Mouse (Mus musculus): ENCODE measurements at regions not wholly inside any gene's neighbourhood (a gene's known extent, or its start where the extent isn't known, plus 50 kb on each side); places are given as distances from the start of the nearest gene placed in this dataset.
"Not testable (repeated sequence)": the region's sequence is repeated elsewhere in the genome, so short reads cannot be mapped to it uniquely, and the experiment has no call there.

GRCm38 (mm10) chr17:83049972-83050535 lies 165.0 kb upstream of the Pkdcc start:
- peak; percentile 25 for DNase-seq

DNA sequence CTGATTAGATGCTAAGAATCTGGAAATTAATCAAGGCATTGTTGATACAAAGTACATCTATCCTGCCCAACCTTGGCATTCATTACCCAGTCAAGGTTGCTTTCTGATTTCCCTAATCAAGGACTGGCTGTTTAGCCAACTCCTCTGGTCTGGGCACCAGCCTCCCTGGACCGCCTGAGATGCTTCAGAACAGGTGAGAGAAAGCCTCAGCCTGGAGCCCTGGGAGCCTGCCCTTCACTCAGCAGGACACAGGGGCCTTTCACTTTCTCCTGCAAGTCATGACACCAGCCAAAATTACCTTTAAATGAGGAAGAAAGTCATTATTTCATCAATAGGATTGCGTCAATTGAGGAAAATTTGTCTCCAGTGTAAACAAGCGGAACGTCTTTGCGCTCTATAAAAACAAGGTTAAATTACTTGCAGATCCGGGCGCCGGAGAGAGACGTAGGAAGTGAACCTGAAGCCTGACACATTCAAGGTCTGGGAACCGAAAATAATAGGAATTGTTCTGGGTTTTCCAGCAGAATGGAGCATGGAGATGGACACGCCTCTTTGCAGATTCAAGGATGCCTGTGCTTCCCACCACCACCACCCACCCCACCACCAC lies 164.4 kb upstream of the Pkdcc start:
- no peak for DNase-seq

- DNase-seq, result no peak
These were observed 162.4 kb upstream of the Pkdcc start for GRCm38 (mm10) chr17:83052613-83053140.

DNA sequence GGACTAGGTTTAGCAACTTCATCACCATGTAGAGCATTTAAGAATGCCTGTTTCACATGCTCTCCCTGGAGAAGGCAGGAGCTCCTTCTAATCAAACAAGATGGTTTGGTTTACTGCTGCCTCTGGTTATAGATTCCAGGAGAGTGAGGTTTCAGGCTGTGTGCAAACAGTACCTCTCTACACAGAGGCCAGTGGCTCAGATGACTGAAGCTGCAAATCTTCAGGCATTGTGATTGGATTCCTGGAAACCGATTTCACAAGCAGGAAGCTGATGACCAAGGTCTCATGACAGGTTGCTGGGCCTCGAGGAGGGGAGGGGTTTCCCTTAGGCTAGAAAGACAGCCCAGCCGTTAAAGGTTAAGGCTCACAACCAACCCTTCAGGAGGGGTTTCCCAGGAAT lies 157.3 kb upstream of the Pkdcc start:
- DNase-seq, result no peak

DNA sequence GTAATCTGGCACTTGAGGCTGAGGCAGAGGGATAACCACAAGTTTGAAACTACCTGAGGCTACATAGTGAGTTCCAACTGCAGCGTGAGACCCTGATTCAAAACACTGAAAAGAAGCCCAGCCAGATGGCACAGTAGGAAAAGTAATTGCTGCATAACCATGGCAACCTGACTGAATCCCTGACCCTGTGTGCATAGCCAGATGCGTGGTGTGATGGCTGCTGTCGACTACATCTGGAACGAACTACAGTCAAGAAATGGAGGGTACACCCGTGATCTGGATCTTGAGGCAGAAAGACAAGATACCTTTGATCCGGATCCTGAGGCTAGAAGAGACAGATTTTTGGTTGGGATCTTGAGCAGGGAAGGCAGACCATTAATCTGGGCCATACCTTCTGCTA lies 153.2 kb upstream of the Pkdcc start:
- no peak for DNase-seq

DNA sequence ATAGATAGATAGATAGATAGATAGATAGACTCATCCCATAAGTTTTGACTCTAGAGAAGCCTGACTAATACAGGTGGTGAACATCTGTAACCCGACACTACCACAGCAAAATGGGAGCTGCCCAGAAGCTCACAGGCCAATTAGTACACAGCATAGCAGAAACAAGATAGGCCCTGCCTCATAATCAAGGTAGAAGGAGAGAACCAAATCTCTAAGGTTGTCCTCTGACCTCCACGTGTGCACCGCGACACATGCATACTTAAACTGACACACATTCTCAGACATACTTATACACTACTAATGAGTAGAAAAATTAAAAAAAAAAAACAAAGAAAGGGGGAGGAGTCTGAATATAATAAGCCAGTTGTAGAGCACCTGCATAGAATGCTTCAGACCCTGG lies 151.2 kb upstream of the Pkdcc start:
- no peak for DNase-seq

DNA sequence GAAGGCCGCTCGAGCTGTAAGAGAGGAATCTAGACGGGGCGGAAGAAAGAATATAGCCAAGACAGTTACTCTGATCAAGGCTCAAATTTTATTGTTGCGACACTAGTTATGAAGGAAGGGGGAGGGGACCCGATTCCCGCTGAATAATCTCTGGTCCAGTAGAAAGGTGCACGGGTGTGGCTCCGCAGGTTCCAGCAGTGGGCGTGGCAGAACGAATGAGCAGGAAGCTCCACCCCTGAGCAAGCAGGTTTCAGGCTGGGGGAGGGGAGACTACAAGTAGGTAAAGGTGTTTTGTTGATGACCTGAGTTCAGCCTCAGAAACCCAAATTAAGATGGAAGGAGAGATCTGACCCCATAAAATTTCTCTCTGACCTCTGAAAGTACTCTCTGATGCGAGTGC lies 150.7 kb upstream of the Pkdcc start:
- DNase-seq, result not testable (repeated sequence)

GRCm38 (mm10) chr17:83069246-83069645 lies 145.8 kb upstream of the Pkdcc start:
- peak; percentile 20 for DNase-seq

DNA sequence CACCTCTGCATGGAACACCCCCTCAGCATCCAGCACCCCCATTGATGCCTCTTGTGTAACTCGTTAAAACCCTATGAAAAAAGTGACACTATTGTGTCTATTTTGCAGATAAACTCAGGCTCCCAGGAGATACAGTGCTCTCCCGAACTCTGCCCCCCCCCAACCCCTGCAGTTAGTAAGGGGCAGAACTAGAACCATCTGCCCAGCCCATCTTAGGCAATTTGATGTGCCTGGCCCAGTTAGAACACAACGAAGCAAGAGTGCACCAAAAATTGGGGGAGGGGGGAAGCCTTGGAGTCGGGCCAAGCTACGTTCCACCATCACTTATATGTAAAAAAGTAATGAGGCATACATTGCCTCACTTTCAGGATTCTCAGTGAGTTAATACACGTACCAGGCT lies 143.3 kb upstream of the Pkdcc start:
- DNase-seq, result no peak

DNA sequence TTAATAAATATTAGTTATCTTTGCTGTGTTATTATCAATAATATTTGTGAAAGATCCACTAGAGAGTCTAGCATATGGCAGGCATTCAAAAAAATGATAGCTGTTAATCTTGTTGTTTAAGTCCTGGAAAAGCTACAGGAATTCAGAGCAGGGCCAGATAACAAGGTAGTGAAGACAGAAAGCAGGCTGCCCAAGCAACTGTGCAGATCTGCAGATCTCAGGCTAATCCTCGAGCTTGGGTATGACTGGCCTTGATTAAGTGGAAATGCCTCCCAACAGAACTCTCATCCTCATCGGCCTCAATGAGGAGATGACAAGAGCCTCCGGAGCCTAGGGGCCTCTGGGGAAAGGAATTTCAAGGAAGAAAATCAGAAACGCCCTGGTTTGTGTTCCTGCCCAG lies 142.9 kb upstream of the Pkdcc start:
- DNase-seq, result no peak

DNA sequence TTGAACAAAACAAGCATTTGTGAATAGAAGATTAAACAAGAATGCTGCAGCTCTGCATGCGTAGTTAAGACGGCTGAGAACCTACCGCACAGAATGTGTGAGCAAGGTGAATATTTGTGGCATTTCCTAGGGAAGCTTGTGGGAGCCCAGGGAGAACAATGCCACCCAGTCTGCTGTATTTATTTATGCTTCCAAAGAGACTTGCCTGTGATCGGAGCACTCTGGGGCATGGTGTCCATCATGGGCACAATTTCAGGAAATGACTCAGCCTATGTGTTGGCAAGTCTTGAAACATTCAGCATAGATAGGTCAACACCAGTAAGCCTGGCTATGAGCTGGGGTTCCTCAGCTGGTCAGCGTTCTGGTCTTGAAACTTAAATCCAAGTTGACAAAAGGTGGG lies 140.2 kb upstream of the Pkdcc start:
- DNase-seq, result peak; percentile 49

DNA sequence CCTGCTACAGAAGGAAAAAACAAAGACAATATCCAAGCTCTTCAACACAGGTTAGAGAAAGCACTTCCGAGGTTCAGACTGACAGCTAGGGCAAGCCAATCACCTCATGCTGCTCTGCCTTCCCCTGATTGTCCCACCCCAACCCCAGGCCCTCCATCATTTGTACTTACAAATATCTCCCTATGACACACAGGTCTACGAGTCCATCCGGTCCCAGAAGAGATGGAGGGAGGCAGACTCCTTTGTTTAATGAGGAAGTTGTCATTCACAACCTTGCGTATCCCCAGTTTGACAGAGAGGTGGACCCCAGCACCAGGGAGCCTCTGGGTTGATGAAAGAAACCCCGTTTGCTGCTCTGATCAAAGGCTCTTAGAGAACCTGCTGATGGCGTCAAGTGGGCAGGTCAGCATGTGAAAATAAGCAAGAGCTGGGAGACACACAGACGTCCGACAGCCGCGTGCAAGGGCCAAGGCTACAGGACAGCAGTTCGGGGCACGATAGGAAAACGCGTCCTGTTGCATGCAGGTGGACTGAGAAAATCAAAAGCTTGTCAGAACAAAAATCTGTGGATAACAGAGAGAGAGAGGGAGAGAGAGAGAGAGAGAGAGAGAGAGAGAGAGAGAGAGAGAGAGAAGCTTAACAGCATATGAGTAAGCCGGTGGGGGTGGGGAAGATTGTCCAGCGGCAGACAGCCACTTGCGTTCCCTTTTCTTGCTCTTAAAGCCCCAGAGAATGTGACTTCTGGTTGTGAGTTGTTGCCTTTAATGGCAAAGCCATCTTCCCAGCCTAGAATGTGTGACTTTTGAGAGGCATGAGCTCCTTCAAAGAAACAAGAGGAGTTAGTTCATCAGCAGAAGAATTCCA lies 137.1 kb upstream of the Pkdcc start:
- DNase-seq, result peak; percentile 44

GRCm38 (mm10) chr17:83078601-83079360 lies 136.3 kb upstream of the Pkdcc start:
- DNase-seq, result no peak

GRCm38 (mm10) chr17:83079361-83079685 lies 135.8 kb upstream of the Pkdcc start:
- DNase-seq, result no peak

GRCm38 (mm10) chr17:83081729-83082128 lies 133.4 kb upstream of the Pkdcc start:
- no peak for DNase-seq

DNA sequence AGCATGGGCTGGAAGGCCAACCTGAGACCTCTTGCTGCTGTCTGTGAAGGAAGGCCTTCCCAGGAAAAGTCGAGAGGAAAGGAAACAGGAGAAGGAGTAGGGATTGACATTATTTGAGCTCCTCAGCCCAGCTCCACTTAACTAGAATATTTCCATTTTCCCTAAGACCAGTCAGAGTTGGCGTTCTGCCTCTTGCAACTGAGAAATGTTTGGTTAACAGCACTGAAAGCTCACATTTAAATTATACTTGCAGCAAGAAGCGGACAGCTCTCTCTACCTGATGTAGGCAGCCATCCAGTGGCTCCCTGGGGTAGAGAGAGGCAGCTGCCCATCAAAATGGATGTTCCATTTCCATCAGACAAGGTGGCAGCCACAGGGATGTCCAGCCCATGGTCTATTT lies 131.6 kb upstream of the Pkdcc start:
- DNase-seq, result no peak

GRCm38 (mm10) chr17:83085792-83086475 lies 129.2 kb upstream of the Pkdcc start:
- no peak for DNase-seq

- no peak for DNase-seq
These were observed 128.4 kb upstream of the Pkdcc start for GRCm38 (mm10) chr17:83086703-83087102.

DNA sequence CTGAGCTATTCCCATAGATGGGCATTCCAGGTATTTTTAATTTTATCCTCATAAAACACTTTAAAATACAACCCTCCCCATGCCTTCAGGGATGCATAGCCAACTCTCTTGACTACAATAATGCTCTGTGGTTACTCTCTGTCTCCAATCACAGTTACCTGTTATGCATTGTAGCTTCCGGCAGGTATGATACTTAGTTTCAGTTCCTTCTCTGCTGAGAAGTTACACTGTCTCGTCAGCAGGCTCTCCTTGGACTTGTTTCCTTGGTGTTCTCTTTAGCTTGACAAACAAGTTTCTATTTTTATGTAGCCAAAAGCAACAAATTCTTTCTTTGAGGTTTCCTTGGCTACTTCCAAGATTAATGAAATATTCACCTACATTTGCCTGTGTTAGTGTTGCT lies 126.6 kb upstream of the Pkdcc start:
- no peak for DNase-seq

DNA sequence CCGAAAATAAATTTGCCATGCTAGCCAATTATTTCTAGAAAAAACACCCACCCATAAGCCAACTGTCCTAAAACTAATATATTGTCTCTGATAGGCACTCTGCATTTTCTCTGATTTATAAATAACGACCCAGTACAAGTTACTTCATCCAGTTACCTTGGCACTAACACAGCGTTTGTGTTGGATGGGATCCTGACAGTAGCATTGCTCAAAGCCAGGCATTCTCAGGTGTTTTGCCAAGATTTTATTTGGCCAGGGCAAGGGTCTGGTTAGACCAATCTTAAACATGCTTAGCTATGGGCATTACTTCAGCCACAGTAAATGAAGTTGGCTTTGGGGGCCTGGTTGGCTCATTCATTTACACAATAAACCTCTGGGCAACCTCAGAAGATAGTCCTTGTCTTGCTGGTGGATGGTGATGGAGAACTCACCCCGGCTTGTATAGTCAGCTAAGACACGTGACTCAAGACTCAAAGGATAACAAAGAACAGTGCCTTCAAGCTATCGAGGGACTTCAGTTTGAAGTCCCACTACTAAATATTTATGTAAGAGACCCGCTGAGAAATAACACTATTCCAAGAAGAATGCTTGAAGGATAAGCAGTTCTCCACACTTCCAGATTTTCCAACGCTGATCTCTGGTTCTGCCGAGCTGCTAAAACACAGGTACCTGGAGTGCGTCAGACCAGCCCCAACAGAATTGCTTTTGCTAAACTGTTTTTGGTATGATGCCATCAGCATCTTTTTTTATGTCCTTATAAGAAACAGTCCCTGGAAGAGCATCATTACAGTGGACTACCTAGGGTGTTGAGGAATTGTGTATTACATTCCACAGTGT lies 125.0 kb upstream of the Pkdcc start:
- no peak for DNase-seq

DNA sequence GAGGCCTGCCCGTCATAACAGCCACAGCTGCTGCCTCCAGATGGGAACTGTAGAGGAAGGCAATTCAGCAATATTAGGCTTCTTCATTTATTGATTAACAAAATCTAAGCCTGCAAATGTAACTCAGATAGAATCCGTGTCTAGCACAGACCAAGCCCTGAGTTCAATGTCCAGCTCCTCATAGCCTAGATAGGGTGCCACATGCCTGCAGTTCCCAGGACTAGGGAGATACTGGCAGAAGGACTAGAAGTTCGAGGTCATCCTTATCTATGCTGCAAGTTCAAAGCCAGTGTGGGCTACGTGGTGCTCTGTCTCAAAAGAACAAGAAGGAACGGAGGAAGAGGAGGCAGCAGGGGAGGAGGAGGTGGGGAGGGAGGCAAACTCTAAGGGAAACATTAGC lies 121.2 kb upstream of the Pkdcc start:
- DNase-seq, result no peak

GRCm38 (mm10) chr17:83096451-83096850 lies 118.6 kb upstream of the Pkdcc start:
- no peak for DNase-seq

All from lung, postnatal 36 days (tissue).